Mouse (Mus musculus): Measurements from ENCODE around the gene Bbip1.

DNA sequence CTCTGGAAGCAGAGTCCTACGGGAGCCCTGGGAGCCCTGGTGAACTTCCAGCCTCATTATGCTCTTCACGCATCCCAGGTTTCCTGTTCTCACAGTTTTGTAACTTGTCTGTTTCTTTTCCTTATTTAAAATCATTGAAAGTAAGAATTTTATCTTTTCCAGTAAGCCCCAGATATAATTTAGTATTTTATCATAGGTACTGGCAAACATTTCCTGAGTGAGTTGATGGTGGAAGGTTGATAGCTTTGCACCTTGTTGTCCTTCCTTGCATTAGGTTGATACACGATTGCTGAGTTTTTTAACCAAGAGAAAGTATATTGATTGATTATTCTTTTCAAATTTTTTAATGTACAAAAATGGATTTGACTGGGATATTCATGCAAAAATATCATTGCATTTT is 24.8 kb upstream of the Bbip1 start:
- no peak for TF ChIP-seq POLR2AphosphoS2 (IDR thresholded peaks at IDR 0.05; ENCODE audit: insufficient read length, low read depth)
- TF ChIP-seq MAX (IDR thresholded peaks at IDR 0.05; ENCODE audit: low read depth): no peak
- no peak for TF ChIP-seq TCF12 (IDR thresholded peaks at IDR 0.05; ENCODE audit: insufficient read depth, poor library complexity, severe bottlenecking)
- no peak for TF ChIP-seq POLR2A (IDR thresholded peaks at IDR 0.05; ENCODE audit: insufficient read length, low read depth)
- no peak for TF ChIP-seq USF1 (IDR thresholded peaks at IDR 0.05; ENCODE audit: low read depth)
- no peak for TF ChIP-seq SRF (IDR thresholded peaks at IDR 0.05; ENCODE audit: control insufficient read depth, insufficient read length, low read depth)
- TF ChIP-seq MYOD1 (IDR thresholded peaks at IDR 0.05; ENCODE audit: control insufficient read depth in 1 of 3, insufficient read length in 2 of 3, low read depth in 2 of 3): no peak
- TF ChIP-seq MYOG (IDR thresholded peaks at IDR 0.05; ENCODE audit: control insufficient read depth in 1 of 3, insufficient read depth in 1 of 3, insufficient read length in 2 of 3, low read depth in 2 of 3): no peak
- no peak for TF ChIP-seq E2F4 (IDR thresholded peaks at IDR 0.05; ENCODE audit: insufficient read depth)
- no peak for TF ChIP-seq REST (IDR thresholded peaks at IDR 0.05; ENCODE audit: insufficient read depth, insufficient read length)
- no peak for TF ChIP-seq CEBPB (IDR thresholded peaks at IDR 0.05; ENCODE audit: insufficient read depth, poor library complexity, severe bottlenecking)
